Mouse (Mus musculus): ENCODE results near the gene Dusp1.

- TF ChIP-seq CTCF (IDR thresholded peaks at IDR 0.05; ENCODE audit: extremely low read depth, insufficient read length, insufficient replicate concordance, low read depth, low read length): no peak
- no peak for TF ChIP-seq POLR2A (IDR thresholded peaks at IDR 0.05; ENCODE audit: low read depth, low read length)
These were observed 17.5 kb downstream of the Dusp1 start for GRCm38 (mm10) chr17:26544319-26544963.

Data from small intestine, adult 2 months (tissue).